Mouse (Mus musculus) adrenal gland, postnatal 0 days (tissue): ENCODE results near the gene Gm15293. TPM values are rescaled to one million over a fixed set of nuclear protein-coding genes. Genes with fewer than 3 reads are reported as not detected.

Source experiments
- polyA plus RNA-seq: library from polyadenylated mRNA; unstranded; fragments of >200 nt; fragmentation: Nextera tagmentation; extraction: Ambion mirVana; gene quantifications from 2 replicates; pipeline ENCODE4 v1.2.1, GENCODE M21; 2015

The Gm15293 gene
- polyA plus RNA-seq, result not detected in 2 replicates

DNA sequence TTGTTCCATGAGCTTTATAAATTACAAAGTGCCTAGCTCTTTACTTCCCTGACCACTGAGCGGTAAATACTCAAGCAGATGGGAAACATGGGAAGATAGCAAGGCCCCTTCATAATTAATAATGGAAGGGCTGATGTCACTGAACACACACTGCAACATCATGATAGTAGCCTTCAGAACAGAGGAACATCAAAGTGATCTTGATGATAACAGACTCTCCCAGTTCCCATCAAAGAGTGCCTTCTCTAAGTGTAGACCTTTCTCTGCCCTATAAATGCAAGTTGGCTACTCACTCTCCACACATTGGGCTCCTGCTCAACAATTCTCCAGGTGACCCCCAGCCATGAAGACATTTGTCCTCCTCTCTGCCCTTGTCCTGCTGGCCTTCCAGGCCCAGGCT is at the start of gene Gm15293:
Gene Gm15293, plus strand, starts transcription at position 301 of the 400 bp plus-strand sequence.

DNA sequence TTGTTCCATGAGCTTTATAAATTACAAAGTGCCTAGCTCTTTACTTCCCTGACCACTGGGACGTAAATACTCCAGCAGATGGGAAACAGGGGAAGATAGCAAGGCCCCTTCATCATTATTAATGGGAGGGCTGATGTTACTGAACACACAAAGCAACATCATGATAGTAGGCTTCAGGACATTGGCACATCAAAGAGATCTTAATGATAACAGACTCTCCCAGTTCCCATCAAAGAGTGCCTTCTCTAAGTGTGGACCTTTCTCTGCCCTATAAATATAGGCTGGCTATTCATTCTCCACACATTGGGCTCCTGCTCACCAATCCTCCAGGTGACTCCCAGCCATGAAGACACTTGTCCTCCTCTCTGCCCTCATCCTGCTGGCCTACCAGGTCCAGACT is 39.4 kb upstream of the Gm15293 start, which contains the start of gene Defa22:
Gene Defa22, plus strand, starts transcription at position 301 of the 400 bp plus-strand sequence.

GRCm38 (mm10) chr8:21191314-21191713 is 10.0 kb upstream of the Gm15293 start, which contains the start of gene Defa31:
Defa31 (plus strand) TSS chr8:21191614.

Other genes with a start within 250 kb of the Gm15293 start
- gene Defa21, start 176.0 kb upstream of the Gm15293 start, polyA plus RNA-seq, result not detected in 2 replicates
- gene Defa23, start 146.5 kb upstream of the Gm15293 start, polyA plus RNA-seq, result not detected in 2 replicates
- not detected in 2 replicates for gene Defa35, start 136.5 kb upstream of the Gm15293 start, polyA plus RNA-seq
- gene Defa25, start 117.1 kb upstream of the Gm15293 start, polyA plus RNA-seq, result not detected in 2 replicates
- gene Gm14851, start 105.5 kb upstream of the Gm15293 start, polyA plus RNA-seq, result not detected in 2 replicates
- not detected in 2 replicates for gene Defa30, start 66.9 kb upstream of the Gm15293 start, polyA plus RNA-seq
- gene Defa22, start 39.3 kb upstream of the Gm15293 start, polyA plus RNA-seq, result not detected in 2 replicates
- gene Defa31, start 9.9 kb upstream of the Gm15293 start, polyA plus RNA-seq, result not detected in 2 replicates
- not detected in 2 replicates for gene Gm15292, start 48.2 kb downstream of the Gm15293 start, polyA plus RNA-seq
- not detected in 2 replicates for gene Defa27, start 114.0 kb downstream of the Gm15293 start, polyA plus RNA-seq
- not detected in 2 replicates for gene Defa29, start 125.5 kb downstream of the Gm15293 start, polyA plus RNA-seq
- gene Defa2, start 177.0 kb downstream of the Gm15293 start, polyA plus RNA-seq, result not detected in 2 replicates
- gene Defa33, start 190.2 kb downstream of the Gm15293 start, polyA plus RNA-seq, result not detected in 2 replicates
- not detected in 2 replicates for gene Defa36, start 225.8 kb downstream of the Gm15293 start, polyA plus RNA-seq